Mouse (Mus musculus) inflammation-experienced regulatory T-cells, adult 6 months (primary cell): ENCODE measurements at regions not wholly inside any gene's neighbourhood (a gene's known extent, or its start where the extent isn't known, plus 50 kb on each side); places are given as distances from the start of the nearest gene placed in this dataset.

Source experiments
- ATAC-seq: one replicate; pipeline ENCODE4 v1.8.0; 2017

DNA sequence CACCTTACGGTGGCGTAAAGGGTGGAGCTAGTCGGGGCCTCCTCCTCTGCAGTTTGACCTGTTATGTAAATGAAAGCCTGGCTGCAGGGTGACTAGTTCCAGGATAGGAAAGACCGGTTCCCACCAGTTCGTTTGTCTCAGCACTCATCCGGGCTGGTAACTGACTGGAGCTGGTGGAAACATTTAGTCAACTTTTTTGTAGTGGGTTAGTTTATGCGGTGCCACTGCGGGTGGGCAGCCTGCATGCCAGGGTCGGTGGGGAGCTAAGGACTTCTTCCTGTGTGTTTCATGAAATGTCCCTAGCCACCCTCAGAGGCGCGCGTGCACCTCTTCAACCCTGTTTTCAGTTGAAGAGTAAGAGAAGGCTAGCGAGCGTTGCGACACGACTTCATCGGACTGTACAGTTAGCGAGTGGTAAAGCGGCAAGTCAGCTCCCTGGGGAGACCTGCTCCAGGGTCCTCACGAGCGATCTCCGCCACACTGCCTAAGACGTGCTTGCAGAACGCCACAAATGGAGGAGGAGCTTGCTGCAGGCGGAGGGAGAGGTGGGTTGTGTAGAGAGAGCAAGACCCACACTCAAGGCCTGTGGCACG, 76.5 kb upstream of the Gadd45a start:
- no peak for ATAC-seq

DNA sequence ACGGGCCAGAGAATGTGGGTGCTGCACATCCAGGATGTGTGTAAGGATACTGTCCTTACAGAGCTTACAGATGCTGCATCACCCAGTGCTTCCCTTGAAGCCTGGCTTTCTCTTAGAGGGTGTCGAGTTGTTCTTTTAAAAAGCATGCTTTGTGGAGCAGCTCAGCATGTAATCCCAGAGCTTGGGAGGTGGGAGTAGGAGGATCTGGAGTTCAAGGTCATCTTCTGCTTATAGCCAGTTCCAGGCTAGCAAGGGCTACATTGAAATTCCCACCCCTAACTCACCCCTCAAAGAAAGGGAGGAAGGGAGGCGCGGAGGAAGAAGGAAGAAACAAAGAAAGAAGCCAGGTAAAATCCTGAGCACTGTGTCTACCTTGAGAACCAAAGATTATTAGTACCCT, 76.0 kb upstream of the Gadd45a start:
- ATAC-seq: no peak

DNA sequence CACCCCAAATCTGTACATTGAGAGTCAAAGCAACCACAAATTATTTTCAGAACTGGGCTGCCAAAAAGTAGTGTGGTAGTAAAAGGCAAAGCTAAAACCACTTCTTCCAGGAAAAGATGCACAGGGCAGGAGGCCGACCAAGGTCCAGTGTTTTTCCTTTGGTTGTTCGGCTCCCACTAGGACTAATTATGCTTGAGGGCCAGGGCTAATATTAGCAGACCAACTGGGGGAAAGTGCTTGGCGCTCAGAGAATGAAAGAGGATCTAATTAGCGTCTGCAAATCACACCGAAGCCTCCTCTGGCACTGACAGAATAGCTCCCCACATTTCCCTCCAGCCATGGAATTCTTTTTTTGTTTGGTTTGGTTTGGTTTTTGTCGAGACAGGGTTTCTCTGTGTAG, 75.1 kb upstream of the Gadd45a start:
- no peak for ATAC-seq

DNA sequence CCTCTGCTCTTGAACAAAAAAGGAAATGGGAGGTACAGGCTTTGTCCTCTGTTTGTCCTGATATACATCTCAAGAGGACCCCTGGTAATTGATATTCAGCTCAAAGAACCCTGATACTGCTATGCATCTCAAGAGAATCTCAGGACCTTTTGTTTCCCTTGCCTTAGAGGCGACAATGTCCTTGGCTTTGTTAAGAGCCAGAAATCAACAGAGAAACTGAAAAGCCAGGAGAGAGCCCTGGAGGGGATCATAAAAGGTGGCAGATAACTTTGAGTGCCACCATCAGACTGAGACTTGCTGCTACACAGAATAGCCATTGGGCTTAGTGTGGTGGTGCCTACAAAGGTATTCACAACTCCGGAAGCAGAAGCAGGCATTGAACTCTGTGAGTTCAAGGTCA, 74.3 kb upstream of the Gadd45a start:
- ATAC-seq: no peak

DNA sequence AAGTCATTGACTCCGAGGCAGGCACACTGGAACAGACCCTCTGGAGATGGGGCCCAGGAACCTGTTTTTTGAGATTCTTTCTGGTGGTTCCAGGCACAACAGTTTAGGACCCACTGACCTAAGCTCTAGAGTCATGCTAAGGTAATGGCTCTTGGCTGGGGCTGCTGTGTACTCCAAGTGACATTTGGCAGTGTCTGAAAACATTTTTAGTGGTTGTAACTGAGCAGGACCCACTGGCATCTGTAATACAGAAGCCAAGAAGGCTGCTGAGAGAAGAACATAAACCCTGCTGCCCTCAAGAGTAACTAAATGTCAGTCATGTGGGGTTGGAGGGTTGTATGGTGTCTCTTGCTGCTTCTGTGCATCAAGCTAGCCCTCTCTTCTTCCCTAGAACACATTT, 73.1 kb upstream of the Gadd45a start:
- ATAC-seq: no peak

DNA sequence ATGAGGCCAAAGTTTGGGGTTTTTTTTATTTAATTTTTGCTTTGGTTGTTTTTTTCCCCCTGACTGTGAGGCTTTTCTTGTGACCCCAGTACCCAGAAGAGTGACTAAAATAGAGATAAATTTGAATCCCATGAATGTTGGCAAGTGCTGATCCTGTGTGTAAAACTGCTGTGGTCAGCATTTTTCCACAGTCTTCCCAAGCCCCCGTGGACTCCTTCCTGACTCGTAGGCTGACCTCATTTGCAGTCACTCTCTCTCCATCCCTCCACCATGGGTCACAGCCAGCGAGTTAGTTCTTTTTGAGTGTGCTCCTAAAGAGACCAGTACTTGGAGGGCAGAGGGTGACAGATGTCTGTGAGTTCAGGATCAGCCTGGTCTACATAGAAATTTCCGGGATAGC, 72.5 kb upstream of the Gadd45a start:
- no peak for ATAC-seq

DNA sequence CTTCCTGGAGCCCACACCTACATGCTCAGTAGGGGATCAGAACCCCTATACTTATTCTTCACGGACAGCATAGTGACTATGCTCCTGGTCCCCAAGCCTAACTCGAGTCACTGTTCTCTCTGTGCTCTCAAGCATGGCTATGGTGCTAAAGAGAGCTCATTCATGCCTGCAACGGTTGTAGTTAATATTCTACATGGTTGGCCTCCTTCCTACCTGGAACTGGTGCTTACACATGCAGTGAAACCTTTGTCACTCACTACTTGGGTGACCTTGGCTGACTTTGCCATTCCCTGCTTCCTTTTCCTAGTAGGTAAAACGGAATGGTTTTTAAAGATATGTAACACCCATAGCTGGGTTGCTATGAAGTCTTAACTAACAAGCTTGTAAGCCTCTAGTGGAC, 70.3 kb upstream of the Gadd45a start:
- no peak for ATAC-seq

DNA sequence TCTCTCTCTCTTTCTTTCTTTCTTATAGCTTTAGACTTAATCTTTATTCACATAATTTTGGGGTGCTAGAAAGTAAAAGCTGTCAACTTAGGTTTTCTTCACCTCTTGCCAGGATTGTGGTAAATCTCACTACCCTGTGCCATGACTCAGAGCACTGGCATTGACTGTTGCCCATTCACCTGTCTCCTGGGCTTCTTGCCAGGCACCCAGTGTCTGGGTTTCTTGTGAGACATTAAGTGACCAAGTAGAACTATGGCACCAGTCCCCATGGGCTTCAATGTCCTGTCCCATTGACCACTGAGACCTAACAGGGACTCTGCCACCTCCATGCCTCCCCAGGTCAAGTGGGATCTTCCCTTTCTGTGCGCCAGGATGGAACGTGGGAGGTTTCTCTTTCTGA, 69.2 kb upstream of the Gadd45a start:
- ATAC-seq: no peak

DNA sequence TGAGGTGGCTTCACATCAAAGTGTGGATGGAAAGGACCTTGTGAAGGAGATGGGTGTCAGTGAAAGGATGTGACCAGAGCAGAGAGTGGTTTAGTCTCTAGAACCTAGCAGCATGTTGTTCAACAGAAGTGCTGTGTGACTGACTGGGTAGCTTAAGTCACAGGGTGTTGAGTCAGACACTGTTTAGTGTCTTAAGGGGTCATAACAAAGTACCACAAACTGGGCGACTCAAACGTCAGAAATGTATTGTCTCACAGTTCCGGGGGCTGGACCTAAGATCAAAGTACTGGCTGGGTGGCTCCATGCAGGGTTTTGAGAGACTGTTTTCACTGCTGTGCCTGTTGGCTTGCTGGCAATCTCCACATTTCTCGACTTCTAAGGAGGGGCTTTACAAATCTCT, 68.1 kb upstream of the Gadd45a start:
- peak; percentile 32 for ATAC-seq

DNA sequence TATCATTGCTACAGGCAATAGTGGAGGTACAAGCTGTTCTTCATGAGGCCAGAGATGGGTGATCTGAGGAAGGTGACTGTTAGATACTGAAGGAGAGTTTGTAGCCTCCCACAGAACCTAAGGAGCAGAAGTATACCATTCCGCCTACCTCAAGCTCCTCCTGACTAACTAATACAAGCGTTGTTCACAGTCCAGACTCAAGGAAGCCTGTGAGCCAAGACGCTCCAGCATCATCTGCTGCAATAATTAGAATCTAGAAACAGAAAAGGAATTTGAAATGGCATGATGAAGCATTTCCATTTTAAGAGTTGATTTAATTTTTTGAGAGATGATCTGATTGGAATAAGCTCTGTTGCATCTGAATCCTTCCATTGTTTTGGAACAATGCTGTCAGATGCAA, 66.9 kb upstream of the Gadd45a start:
- no peak for ATAC-seq

DNA sequence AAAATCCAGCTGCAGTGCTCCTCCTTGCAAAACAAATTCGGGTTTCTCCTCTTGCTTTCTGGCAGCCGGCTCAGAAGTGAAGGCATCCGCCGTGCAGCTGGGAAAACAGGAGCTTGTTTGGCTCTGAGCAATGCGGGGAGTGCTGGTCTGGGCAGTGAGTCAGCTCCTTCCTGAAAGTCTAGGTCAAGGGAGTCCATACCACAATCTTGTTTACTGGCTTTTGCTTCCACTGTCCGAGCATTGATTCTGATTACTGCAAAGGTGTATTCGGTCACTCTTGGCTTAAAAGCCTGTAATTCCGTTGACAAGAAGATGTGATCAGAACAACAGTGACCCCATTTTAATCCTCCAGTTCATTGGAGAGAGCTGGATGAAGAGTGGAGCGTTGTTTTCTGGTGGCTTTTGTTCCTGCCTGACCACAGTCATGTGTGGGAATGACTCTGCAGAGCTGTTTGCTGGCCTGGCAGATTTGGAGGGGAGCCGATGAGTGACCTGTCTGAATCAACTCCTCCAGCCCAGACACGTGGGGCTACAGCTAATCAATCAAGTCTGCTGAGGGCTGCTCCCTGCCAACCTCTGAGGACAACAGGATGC, 65.4 kb upstream of the Gadd45a start:
- ATAC-seq: no peak

DNA sequence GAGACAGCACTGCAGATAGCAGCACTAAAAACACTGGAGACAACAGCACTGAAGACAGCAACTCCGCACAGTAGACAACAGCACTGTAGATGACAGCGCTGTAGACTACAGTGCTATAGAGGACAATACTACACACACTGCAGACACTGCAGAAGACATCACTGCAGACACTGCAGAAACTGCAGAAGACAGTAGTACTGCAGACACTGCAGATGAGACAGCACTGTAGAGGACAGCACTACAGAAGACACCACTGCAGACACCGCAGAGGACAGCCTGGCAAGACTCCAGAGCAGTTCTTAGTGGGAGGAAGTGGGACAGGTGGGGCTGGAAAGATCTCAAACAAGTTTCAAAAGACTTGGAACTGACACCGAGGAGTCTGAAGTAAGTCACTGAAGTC, 64.8 kb upstream of the Gadd45a start:
- no peak for ATAC-seq

DNA sequence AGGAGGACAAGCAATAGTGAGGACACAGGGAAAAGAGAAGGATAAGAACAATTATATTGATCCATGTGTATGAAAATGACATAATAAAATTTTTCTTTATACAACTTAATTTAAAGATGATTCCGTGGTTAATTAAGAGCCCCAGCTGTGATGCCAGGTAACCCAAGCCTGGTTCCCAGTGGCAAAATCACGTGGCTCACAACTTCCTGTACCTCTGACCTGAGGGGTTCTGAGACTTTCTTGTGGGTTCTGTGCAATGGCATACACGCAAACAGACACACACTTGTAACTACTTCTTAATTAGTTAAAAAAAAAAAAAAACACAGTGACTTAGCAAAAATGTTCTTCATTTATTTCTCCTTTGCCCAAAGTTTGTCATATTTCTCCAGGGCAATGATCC, 57.2 kb upstream of the Gadd45a start:
- no peak for ATAC-seq

DNA sequence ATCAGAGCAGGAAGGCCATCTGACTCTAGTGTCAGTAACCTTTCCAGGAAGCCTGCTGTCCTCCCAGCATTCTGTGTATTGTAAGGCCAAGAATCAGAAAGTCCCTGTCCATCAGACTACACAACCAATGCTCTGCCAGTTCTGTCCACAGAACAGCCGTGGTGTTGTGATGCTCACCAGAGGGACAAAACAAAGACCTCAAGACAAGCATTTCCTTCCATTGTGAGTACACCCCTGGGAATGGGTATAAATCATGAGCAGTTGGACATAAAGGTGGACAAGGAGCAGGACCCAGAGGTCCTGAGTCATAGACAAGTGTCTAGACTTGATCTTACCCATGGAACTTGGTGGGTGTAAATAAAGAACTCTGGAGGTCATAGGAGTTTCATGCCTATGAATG, 55.9 kb upstream of the Gadd45a start:
- ATAC-seq: no peak

DNA sequence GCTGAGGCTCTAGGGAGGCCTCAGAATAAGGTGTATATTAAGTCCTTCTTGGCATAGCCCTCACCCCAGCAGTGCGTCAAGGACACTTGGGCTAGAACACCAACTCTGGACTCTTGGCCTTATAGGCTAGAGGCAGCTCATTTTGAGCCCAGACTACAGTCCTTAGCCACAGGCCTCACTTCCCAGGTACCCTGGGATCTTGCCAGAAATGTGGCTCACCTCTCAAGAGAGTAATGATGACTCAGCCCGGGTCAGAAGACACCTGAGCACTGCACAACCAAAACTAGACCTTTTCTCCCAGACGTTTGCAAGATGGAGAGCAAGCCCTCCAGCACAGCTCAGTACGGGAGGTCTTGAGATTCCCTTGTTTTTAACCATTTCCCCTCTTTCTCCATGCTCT, 52.9 kb upstream of the Gadd45a start:
- no peak for ATAC-seq

DNA sequence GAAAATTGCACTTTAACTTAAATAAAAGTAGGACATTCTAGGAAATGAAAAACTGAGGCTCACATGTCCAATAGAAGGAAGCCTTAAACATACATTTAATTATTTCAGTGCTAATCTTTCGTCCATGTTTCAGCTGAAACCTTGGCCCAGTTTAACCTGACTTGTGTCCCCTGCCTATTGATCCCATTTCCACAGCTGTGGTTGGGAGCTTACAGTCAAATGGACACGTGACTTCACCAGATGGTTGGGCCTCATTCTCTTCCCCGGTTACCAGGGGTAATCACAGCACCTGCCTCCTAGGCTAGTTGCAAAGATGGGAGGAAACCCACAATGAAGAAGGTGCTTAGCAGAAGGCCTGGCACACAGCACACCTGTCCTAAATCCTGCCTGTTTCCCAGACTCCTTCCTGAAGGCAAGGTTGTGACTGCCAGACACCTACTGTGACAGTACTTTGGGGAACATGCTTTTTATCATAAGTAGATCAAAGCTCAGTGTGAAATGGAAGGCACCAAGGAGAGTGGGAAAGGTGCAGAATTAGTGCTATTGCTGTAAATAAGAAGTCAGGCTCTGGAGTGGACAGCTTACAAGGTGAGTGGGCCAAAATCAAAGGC, 52.4 kb upstream of the Gadd45a start:
- ATAC-seq: no peak

DNA sequence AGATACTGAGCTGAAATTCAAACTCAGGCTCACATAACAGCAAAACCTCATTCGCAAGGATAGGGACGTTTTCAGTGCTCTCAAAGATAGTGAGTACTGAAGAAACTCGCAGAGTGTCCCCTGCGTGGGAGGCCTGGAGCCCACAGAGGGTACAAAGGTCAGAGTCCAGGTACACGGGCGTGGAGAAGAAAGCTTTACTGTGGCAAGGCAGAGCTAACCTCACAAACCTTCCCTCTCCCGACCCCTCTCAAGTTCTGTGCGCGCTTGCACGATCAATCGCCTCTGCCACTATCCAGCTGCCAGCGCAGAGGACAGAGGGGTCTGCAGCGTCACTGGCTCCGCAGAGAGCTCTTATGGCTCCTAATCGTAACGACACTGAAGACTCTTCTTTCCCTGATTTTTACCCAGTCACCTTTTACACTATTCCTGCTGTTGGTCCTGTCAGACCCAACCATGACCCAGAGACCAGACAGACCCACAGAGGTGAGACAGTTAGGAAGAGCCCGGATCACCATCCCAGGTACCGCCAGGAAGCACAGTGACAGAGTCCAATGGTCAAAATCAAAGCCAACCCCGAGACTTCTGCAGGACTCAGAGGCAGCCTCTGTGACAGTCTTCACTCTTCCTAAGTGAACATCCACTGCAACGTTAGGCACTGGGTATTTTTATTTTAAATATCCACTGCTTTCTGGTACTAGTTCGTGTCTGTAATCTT, 51.6 kb upstream of the Gadd45a start:
- ATAC-seq: no peak

DNA sequence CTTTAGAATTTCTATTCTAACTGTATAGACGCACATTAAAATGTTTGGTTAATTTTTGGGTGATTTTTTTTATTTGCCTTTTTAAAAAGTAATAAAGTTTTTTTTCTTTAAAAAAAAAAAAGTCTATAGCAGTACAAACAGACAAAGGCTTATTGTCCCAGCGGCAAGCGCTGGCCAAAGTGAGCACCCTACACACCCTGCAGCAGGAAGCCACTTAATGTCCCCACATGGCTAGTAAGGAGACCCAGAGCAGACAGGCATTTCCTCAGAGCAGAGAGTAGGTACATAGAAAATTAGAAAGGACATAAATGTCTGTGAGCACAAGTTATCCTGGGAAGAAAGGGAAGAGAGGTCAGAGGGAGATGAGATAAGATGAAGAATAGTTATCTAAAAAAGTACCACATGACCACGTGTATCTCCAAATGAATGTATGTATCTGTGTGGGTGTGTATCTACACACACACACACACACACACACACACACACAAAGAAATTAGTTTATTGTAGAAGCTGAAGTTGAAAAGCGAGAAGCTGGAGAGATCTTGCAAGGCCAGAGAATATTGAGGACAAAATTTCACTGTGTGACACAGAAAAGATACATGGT, 50.7 kb upstream of the Gadd45a start:
- ATAC-seq: no peak

DNA sequence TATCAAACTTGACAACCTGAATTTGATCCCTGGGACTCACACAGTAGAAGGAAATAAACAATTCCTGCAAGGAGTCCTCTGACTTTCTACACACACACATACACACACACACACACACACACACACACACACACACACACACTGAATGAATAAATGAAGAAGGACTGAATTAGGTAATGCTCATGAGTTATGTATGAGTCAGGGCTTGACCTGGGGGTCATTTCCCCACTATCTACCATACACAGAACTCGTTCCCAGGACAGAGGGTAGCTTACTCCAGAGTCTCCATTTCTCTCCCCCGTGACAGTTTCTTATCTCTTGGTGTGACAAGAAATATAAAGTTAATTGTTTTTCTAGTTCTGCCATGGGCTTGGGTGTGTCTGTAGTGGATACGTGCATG, 50.1 kb upstream of the Gadd45a start:
- ATAC-seq: no peak
